Mouse (Mus musculus) embryo, embryonic 10.5 days (tissue): ENCODE results near the gene Otud7a.
A peak's percentile ranks its signal among the peaks of the same experiment; 100 is the strongest.
"Not testable (repeated sequence)": the region's sequence is repeated elsewhere in the genome, so short reads cannot be mapped to it uniquely, and the experiment has no call there.

Experiments used
- DNase-seq: peaks from one replicate; pipeline ENCODE4 v3.0.0-alpha.2; 2015; ENCODE audit warnings: low spot score

Otud7a gene

DNA sequence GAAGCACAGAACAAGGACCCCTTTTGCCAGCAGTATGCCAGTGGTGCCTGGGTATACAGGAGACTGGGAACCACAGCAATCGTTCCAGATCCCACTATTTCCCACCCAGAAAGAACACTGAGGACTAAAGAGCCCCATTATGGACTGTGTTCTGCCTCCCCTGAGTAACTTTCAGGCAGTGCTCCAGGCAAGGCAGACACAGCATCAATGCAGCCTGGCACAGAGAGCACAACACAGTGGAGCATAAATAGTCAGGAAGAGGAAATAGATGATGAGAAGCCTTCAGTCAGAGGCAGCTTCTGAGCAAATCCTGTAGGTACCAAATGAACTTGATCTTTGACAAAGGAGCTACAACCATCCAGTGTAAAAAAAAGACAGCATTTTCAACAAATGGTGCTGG, 115.1 kb downstream of the Otud7a start:
- DNase-seq = no peak

DNA sequence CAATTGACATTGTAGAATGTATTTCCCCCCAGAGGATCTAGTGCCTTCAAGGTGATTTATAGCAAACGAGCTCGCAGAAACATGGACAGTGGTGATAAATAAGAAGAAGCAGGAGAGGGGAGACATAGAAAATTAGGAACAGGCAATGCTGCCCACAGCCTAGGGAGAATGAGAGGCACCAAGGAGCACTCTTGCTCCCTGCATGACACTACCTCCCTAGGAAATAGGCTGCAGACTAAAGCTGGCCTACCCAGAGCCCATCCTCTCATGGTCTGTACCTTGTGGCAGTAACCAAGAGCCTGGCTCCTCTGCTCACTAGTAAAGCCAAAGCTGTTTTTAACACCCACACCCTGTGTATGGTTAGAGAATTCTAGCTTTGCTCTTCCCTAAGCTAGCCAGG, 138.8 kb downstream of the Otud7a start:
- no peak for DNase-seq

DNA sequence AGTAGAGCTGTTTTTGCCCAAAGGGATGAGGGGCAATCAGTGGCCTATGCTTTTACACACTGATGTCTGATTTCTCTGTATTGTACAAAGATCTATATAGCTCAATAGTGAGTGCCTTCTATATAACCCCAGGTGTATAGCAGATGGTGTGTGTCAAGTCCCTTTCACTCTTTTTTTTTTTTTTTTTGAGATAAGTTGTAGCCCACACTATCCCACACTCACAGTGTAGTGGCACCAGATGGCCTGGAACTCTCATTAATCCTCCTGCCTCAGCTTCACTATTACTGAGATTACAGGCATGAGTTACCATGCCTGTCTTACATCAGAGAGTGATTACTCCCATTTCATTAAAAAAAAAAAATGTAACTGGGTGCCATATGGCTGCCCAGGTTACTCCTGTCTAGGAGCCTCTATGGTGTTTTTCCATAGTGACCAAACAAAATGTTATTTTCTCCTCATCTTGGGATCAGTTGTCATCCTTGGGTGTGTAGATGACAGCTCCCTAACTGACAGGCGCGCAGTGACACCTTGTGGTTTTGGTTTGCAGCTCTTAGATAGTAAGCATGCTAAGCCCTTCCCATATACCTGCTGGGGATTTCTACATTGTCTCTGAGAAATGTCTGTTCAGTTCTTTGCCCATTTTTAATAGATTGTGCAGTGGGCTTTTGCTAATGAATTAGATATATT, 141.8 kb downstream of the Otud7a start:
- peak; percentile 9 for DNase-seq

DNA sequence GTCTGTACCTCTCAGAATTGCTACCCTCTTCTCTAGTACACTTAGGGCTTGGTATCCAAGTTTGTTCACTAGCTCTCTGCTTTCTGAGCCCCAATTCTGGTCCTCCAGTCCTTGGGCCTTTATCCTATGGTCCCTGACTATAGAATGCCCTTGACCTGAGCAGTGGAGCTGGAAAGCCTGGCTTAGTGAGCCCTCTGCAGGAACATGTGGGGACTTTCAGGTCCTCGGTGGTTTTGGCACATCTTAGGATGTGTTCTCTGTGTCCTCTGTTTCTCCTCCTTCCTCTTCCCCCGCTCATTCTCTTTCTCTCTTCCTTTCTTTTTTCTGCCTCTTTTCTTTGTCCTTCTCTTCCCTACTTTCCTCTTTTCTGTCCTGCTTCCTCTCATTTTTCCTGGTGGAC, 145.8 kb downstream of the Otud7a start:
- DNase-seq = no peak

DNA sequence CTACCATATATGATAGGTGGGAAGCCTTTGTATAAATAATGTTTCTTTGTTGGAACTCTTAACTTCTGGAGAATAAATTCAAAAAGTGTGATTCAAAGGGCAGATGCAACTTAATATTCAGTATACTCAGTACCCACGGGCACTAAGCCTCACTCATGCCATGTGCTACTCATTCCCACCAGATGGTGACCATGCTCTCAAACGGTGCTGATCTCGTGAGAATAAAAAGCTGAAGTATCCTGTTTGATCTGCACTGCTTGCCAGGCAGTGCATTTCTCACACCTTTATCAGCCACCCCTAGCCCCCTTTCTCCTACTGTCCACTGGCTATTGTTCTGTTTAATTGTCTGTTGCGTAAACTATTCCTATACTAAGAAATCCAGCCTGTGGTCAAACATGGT, 146.8 kb downstream of the Otud7a start:
- no peak for DNase-seq

DNA sequence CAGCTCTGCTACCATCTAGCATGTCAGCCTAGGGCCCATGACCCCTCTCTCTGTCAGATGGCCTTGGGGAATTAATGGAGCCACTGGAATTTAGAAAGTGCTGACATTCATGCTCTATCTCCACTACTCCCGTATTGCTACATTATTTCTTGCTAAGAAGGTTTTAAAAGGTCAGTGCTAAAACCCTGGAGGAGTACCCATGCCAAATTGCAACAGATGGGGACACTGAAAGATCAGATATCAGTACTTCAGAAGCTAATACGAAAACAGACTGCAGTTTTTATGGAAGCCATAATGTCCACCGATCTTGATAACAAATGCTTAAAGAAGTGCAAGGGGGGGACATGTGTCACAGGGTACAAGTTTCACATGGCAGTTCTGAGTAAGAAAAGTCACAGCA, 147.5 kb downstream of the Otud7a start:
- DNase-seq = peak; percentile 3

DNA sequence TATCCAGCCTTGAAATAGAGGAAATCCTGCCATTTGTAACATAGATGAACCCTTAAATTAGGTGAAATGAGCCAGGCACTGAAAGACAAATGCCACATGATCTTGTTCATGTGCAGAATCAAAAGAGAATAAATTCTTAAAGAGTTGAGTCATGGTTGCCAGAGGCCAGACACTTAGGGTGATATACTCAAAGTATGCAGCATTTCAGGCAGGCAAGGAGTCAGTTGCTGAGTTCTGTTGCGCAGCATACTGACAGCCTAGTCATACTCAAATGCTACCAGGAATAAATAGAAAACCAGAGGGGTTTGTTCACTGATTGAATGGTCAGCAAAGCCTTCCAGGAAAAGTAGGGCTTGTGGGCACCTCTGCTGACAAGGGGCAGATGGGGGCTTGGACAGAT, 160.3 kb downstream of the Otud7a start:
- DNase-seq = no peak

DNA sequence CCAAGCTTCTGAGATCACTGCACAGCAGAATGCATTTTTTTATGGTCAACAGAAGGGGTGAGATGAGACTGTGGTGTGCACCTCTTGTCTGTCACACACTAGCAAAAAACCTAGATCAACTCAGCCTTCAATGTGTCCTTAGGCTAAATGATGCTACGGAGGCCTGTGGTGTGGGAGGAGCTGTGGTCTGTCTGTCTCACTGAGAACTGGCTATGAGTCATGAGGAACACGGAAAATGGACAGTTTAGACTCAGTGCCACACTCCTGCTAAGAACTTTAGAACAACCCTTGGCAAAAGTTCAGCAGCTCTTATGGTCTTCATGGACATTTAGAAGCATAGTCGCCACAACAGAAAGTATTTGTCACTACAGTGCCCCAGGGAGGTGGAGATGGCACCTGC, 172.5 kb downstream of the Otud7a start:
- DNase-seq = no peak

DNA sequence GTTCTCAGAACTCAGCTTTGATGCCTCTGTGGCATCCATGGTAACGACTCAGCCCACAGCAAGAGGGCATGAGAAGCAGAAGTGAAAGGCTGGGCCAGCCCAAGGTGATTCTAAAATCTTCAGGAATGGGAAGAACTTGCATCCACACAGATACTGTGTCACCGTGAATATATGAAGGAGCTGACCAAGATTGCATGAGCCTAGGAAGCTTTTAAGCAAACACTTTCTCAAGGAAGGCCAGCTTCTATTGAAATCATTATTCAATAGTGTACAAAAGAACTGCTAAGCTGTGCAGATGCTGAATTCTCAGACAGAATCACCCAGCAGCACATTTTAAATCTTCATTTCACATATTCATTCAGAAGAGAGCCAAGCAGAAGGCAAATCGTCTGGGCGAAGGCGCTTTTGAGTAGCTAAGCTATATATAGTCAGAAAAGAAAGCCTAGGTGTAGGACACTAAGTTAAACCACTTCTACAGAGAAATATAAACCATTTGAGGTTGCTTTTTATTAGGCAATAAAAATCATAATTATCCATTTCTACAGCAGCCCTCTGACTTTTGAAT, 176.3 kb downstream of the Otud7a start:
- no peak for DNase-seq

DNA sequence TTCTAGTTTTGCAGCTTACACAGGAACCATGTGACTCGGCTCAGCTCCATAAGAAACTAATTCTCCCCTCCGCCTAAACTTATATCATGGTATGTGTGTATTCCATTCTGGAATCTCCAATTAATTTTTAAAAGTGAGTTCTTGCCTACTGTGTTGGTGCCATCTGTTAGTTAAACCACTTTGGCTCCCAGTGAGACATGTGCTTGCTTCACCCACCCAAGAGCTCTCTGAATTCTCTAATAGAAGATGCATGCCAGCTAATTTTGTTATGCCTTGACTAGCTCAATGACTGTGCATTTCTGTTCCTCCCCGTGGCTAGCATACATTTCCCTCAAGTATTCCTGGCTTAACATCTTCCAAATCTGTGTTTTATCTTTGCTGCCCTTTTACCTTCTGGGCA, 193.1 kb downstream of the Otud7a start:
- DNase-seq = no peak

DNA sequence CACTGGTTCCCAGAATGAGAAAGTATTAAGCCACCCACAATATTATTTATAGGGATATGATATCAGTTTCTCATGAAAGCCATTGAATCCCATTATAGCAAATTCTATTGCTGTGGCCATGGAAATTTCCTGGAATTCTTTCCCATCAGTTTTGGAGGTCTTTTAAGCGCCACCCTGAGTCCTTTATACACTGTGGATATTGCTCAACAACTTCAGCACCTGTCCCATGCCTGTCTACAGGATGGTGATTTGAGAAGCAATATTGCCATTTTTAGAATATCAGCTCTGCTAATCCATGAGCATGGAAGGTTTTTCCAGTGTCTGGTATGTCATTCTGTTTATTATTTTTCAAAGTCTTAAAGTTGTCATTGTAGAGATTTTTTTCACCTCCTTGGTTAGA, 199.5 kb downstream of the Otud7a start:
- no peak for DNase-seq

DNA sequence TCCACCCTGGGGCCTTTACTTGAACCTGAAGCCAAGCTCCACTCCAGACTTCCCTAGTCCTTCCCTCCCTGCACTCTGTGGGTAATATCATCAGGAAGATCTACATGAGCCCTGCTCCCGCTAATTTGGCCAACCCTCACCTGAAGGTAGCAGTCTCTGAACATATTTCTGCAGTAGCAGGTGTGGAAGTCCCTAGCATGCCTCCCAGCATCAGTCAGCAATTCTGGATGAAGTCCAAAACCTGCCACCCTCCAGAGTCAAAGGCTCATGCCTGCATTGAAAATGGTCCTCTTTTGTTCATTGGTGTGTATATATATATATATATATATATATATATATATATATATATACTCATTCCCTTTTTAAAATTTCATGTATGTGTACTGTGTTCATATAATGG, 202.6 kb downstream of the Otud7a start:
- DNase-seq = no peak

DNA sequence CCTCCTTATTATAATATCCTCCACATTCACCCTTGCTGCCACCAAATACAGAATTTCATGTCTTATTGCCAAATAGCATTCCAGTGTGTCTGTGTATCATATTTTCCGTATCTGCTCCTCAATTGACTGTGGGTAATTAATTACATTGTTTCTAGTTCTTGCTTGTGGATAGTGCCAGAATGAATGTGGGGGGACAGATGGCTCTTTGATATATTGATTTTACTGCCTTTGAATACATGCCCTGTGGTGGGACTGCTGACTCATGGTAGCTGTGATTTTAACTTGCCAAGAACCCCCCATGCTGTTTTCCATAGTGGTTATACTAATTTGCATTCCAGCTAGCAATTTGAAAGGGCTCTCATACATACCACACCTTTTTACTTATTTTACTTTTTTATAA, 215.7 kb downstream of the Otud7a start:
- no peak for DNase-seq

DNA sequence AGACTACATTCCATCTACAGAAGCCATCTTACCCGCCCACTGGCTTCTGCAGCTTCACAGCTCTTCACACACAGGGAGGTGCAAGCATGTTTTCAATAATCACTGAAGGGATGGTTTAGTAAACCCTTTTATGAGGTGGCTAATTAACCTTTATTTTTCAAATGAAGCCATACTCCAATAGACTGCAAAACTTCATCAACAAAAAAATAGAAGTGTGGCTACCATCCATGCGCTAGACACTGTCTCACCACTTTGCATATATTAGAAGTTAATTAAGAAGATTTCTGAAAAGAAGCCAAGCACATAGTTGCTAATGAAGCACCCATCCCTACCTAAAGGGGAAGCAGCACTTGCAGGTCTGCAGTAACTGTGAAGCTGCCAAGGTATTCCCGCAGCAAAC, 218.2 kb downstream of the Otud7a start:
- no peak for DNase-seq

DNA sequence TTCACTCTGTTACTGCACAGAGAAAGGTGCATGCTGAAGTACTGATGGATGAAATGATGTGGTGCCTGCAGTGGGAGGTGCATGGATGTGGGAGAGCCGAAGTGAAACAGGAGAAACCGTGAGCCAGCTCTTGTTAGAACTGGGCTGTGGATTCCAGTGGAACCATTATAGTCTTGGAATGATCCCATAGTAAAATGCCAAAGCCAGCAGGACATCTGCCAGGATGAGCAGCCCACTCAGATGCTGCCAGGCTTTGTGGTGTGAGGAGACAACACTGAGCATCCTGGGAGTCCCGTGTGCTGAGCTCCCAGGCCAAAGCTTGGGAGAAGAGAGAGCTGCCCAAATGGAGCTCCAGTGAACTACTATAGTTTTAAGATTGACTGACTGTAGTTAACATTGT, 220.9 kb downstream of the Otud7a start:
- DNase-seq = no peak

DNA sequence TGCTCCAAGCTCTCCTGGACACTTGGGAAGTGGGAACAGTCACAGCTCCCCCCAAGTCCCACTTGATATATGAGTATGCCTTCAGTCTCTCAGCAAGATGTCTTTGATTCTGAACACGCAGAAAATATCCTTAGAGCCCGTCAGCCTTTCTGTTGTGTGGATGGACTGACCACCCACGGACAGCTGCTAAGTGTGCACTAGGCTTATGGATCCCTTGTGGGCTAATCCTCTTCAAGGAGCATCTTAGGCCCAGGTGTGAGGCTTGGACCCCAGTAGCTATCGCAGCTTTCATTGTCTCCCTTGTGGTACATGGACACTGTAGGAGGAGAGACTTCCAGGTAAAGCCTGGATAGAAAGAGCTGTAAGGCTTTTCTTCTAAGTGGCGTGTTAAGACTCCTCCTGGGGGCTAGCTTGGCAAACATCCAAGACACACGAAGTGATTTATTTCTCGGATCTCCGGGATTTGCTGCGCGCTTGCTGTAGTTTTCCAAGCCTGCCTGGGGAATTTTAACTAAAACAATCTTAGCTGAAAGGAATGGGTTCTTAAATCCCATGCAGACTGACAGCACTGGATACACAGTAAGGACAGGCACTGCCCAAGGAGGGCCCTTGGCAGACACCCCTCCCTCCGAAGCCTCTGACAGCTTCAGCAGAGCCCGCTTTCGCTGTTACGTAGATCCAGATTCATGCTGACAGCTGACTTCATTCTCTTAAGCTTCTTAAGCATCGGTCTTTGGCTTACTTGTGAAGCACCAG, 223.6 kb downstream of the Otud7a start:
- DNase-seq = no peak

DNA sequence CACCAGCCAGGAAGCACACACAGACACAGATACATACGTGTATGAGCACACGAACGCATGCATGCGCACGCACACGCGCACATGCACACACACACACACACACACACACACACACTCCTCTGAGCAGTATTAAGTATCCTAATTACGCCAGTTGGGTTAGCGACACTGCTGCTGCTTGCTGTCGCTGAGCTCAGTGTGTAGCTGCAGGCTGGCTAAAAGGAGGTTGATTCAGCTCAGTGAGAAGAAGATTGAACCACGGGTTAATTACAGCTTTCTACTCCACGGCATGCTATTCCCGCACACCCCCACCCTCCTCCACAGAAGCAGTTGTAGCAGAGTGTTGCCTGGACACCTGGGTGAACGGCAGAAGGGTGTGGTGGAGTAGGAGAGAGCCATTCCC, 224.4 kb downstream of the Otud7a start:
- DNase-seq = no peak

DNA sequence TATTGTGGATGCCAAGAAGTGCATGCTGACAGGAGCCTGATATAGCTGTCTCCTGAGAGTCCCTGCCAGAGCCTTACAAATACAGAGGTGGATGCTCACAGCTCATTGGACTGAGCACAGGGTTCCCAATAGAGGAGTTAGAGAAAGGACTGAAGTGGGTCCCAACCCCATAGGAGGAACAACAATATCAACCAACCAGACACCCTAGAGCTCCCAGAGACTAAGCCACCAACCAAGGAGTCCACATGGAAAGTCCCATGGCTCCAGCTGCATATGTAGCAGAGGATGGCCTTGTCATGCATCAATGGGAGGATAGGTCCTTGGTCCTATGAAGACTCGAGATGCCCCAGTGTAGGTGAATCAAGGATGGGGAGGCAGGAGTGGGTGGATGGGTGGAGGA, 226.4 kb downstream of the Otud7a start:
- DNase-seq = not testable (repeated sequence)

DNA sequence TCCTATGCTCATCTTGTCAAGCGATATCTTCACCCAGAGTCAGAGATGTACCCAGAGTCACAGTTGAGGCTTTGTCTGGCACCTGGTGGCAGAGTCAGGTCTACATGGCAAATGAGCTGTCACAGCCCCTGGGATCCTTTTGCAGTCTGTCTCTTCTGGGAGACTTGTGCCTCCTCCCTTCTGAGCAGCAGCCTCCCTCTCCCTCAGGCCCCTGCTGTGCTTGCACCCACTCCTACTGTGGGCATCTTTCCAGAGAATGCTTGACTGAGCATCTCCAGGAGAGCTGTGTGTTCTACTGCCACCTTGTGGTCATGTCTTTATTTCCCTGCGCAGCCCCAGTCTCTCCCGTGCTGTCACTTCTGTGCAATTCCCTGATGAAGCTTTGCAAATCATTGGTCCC, 227.4 kb downstream of the Otud7a start:
- DNase-seq = peak; percentile 77

DNA sequence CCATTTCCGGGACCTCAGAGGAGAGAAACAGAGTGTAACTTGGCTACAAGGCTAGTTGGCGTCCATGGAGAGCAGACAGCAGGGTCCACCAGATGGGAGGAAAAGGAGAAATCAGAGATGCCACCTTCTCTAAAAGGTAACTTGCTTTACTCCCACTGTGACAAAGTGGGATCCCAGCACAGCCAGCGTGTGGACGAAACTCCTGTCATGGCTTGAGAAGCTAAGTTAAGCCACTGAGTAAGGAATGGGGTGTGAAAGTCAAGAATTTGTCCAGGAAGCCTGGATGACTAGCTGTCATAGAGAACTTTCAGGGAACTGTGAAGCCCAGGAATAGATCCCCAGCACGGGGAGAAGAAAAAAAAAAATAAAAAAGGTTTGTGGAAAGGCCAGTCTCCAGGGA, 232.1 kb downstream of the Otud7a start:
- no peak for DNase-seq

DNA sequence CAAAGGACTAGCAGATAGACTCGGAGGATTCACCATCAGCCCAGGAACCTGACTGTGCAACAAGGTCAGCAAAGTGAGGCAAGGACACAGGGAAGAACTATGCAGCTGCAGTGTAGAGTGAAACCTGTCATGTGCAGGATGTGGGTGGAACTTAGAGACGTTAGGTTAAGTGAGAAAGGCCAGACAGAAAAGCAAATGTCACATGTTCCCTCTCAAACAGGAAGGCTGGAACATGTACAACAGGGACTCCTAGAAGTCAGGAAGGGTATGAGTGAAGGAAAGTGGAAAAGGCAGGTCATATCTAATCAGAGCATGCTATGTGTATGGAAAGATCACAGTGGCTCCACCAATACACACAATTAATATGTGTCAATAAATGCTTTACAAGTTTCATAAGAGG, 232.6 kb downstream of the Otud7a start:
- DNase-seq = no peak

DNA sequence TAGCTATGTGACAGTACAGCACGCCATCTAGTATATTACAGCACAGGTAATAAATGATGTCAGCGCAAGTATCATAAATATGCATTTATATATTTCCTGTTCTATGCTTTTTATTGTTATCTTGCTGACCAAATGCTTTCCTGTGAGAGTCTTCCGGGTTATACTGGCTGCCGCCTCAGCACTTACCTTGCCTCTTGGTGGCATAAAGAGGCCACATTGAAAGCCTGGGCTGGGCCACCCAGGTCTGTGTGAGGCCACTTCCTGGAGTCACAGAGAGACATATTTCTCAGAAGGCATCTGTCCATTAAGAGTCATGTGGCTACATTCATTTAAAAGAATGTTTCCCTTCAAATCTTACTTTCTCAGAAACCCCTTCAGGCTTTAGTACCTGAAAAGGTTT, 242.5 kb downstream of the Otud7a start:
- no peak for DNase-seq

DNA sequence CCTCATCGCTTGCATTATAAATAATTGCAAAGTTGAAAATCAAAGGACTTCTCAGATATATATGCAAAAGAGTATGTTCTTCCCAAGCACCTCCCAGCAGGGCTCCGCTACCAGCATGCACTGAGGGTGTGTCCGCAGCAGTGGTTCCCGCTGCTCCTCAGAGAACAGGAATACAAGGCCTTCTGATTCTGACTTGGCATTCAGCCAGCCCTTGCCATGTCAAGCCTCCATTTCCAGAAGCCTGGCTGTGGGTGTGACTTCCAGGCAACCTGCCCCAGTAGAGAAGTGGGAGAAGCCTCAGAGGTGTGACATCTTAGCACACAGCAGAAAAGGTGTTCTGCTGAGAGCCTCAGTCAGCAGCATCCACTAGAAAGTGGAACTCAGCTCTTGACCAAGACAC, 253.4 kb downstream of the Otud7a start:
- DNase-seq = no peak

DNA sequence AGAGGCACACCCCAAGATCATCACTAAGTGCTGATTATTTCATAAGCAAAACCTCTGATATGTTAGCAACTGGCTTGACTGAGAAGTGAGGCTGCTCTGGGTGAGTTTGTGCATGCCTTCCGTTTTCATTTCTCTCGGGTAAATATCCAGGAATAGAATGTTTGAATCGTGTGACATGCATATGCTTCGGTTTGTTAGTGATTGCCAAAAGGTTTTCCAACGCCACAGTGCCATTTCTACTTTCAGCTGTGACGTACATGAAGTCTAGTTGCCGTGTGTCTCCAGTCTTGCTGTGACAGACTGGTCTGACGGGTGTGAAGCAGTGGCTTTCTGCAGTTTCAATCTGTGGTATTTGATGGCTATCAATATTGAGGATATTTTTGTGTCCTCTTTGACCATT, 273.4 kb downstream of the Otud7a start:
- DNase-seq = no peak
